Mouse (Mus musculus) hindbrain, embryonic 14.5 days (tissue): ENCODE measurements at regions not wholly inside any gene's neighbourhood (a gene's known extent, or its start where the extent isn't known, plus 50 kb on each side); places are given as distances from the start of the nearest gene placed in this dataset.
A peak's percentile ranks its signal among the peaks of the same experiment; 100 is the strongest.
"Not testable (repeated sequence)": the region's sequence is repeated elsewhere in the genome, so short reads cannot be mapped to it uniquely, and the experiment has no call there.

Experiments used
- ATAC-seq: fragments of 200-750 bp; cut with Nextera tagmentation; 2 replicates; pipeline ENCODE4 v1.8.0; 2017; ENCODE audit warnings: moderate number of reproducible peaks, mild to moderate bottlenecking, moderate TSS enrichment, moderate library complexity; ENCODE audit not compliant: low FRiP score
- DNase-seq: peaks from one replicate; pipeline ENCODE4 v3.0.0-alpha.2; 2015; ENCODE audit warnings: low spot score
- H3K27ac ChIP-seq: fragments of 300-500 bp; sonication (generic); 2 replicates; pipeline ENCODE4 v1.5.1; 2014; ENCODE audit warnings: mild to moderate bottlenecking, moderate library complexity
- H3K27me3 ChIP-seq: fragments of 300-500 bp; sonication (generic); 2 replicates; pipeline ENCODE4 v1.6.1; 2014; ENCODE audit warnings: mild to moderate bottlenecking, low read length, mixed read lengths; ENCODE audit not compliant: control insufficient read depth, insufficient read depth
- H3K36me3 ChIP-seq: fragments of 300-500 bp; sonication (generic); replicated peaks from 2 replicates; pipeline ENCODE4 v1.6.1; 2014; ENCODE audit not compliant: control insufficient read depth, insufficient read depth
- H3K4me1 ChIP-seq: fragments of 300-500 bp; sonication (generic); replicated peaks from 2 replicates; pipeline ENCODE4 v1.6.1; 2014; ENCODE audit warnings: antibody characterized with exemption, low read length, mixed read lengths; ENCODE audit not compliant: control insufficient read depth, insufficient read depth
- H3K4me2 ChIP-seq: fragments of 300-500 bp; sonication (generic); replicated peaks from 2 replicates; pipeline ENCODE4 v1.6.1; 2014; ENCODE audit warnings: mild to moderate bottlenecking, moderate library complexity
- H3K4me3 ChIP-seq: fragments of 300-500 bp; sonication (generic); replicated peaks from 2 replicates; pipeline ENCODE4 v1.5.1; 2014; ENCODE audit warnings: mild to moderate bottlenecking, low read length
- H3K9ac ChIP-seq: fragments of 300-500 bp; sonication (generic); 2 replicates; pipeline ENCODE4 v1.6.1; 2014
- H3K9me3 ChIP-seq: fragments of 300-500 bp; sonication (generic); 2 replicates; pipeline ENCODE4 v1.6.1; 2016; ENCODE audit warnings: low read length; ENCODE audit not compliant: control insufficient read depth
- WGBS: fragments of 180-500 bp; shearing (Covaris S2); extraction: QIAGEN DNeasy Blood & Tissue Kit; methylation state at CpG from one replicate; pipeline ENCODE4 v1.1.7; 2014; 5-methylcytosine and 5-hydroxymethylcytosine counted together

DNA sequence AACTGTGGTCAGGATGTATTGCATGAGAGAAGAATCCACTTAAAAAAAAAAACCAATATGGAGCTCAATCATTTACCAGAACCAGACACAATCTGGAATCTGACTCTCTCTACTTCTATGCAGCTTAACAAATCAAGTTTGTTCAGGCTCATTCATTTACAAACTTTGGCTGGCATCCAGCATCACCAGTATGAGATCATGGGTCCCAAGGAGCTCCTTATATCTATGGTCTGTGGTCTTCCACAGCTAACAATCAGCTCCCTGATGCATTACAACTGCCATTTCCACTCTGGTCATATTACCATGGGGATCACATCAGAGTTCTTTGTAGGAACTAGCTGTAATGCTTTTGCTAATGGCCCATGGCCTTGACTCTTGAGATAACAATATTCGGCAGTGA is 277.7 kb upstream of the AI593442 start:
- H3K36me3 ChIP-seq: no peaks in the 10 kb centered on the region
- no peaks in the 10 kb centered on the region for H3K27me3 ChIP-seq
- no peak for DNase-seq
- ATAC-seq: no peak
- H3K9me3 ChIP-seq: no peaks in the 10 kb centered on the region
- no peak overlapping the region for H3K27ac ChIP-seq
- H3K9ac ChIP-seq: no peak overlapping the region
- no peaks in the 10 kb centered on the region; the same call in 1 of the 2 replicates for H3K4me1 ChIP-seq
- WGBS: 81% methylated on average over 1 of the region's 1 CpGs
- no peak overlapping the region for H3K4me3 ChIP-seq
- no peak overlapping the region for H3K4me2 ChIP-seq

DNA sequence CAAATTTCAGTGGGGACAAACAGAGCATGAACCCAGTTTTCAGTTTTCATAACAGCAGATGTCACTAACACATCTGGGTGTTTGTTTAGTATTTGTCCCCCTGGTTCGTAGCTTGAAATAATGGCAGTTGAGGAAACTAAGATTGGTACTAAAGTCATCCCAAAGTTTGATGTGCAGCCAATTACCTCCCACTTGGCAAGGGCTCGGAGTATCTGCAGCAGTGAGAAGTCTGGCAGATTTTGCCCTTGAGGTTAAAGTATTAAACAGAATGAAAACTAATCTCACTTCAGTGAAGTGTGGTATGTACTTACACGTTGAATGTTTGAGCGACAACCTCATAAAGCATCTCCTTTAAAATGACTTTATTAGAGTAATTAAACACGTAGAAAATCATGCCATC is 264.5 kb upstream of the AI593442 start:
- no peak for ATAC-seq

DNA sequence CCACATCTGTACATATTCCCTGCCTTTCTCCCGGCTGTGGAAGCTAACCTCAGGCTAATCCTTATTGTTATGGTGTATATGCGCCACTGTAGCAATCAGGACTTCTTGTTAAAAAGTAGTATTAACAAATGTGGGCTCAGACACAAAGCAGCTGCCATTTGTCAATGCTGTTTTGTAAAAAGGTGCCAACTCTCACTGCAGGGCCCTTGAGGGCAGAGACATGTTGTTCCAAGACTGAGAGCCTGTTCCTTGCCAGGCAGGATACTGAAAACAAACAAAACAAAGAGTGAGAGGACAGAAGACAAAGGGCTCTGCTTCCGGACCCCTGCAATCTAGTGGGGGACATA is 262.0 kb upstream of the AI593442 start:
- peak overlapping the region; percentile 34; the same call in 1 of the 2 replicates for H3K9ac ChIP-seq
- WGBS: 31% methylated on average over 3 of the region's 3 CpGs
- peak overlapping the region; percentile 77 for H3K27ac ChIP-seq
- H3K4me3 ChIP-seq: no peak overlapping the region
- ATAC-seq (peak; percentile 19; the same call in 1 of the 2 replicates), DNase-seq (no peak)
- H3K36me3 ChIP-seq: no peaks in the 10 kb centered on the region
- no peak overlapping the region for H3K4me2 ChIP-seq
- H3K9me3 ChIP-seq: no peaks in the 10 kb centered on the region
- peaks cover 12% of the 10 kb centered on the region for H3K4me1 ChIP-seq
- H3K27me3 ChIP-seq: no peaks in the 10 kb centered on the region

More for the DNA sequence above, 264.5 kb upstream of the AI593442 start:
- H3K27ac ChIP-seq: no peak overlapping the region
- no peak overlapping the region for H3K9ac ChIP-seq
- no peak for DNase-seq
- H3K4me1 ChIP-seq: peaks cover 12% of the 10 kb centered on the region
- no peak overlapping the region for H3K4me3 ChIP-seq
- no peaks in the 10 kb centered on the region for H3K27me3 ChIP-seq
- no peaks in the 10 kb centered on the region for H3K9me3 ChIP-seq
- WGBS: 69% methylated on average over 5 of the region's 5 CpGs
- H3K36me3 ChIP-seq: no peaks in the 10 kb centered on the region
- no peak overlapping the region for H3K4me2 ChIP-seq

DNA sequence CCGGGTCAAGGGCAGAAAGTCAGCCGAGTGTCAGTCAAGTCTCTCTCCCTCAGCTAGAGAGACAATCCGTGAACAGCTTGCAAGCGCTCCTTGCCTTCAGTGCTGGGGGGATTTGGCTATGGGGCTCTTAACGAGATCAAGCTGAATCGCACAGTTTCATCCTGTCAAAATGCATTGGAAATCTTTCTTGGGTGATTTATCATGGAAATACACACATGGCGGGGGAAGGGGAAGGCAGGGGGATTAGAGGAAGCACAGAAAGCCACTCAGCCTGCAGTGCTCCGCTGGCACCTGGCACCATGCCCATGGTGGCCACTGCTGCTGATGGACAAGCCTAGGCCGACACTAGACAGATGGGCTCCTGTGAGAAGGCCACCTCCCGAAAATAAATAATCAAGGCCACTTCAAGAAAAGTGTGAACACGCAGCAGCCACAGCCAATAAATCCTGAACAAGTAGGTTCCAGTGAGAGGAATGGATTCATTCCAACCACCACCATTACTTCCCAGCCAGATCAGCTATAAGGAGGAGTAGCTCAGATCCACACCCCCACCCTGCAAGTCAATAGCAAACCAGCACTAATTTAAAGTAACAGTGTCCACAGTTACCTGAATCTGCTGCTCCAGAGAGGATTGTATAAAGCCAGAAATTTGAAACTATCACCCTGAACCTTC is 261.5 kb upstream of the AI593442 start:
- DNase-seq (peak; percentile 66), ATAC-seq (peak; percentile 90)
- Histone ChIP-seq H3K9ac (no peak overlapping the region), H3K9me3 (no peaks in the 10 kb centered on the region), H3K4me3 (no peak overlapping the region), H3K27me3 (no peaks in the 10 kb centered on the region), H3K27ac (peak overlapping the region; percentile 77), H3K4me2 (peak overlapping the region; percentile 15; the same call in 1 of the 2 replicates), H3K36me3 (no peaks in the 10 kb centered on the region), H3K4me1 (peaks cover 12% of the 10 kb centered on the region)
- 23% methylated on average over 11 of the region's 11 CpGs for WGBS

DNA sequence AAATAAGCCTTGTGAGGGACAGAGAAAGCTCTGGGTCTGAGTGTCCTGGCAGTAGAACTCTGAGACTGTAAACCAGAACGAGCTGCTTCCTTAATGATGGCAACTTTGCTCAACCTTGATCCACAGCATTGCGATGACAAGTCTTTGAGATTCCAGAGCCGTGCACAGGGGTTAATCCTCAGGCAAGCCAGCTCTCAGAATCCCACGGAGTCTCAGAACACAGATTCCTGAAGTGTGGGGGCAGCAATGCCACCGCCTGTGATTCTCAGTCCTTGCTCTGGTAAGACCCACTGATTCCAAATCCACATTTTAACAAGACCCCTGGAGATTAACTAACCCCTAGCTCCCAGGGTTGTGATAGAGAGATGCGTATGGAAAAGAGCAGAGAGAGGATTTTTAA is 255.5 kb upstream of the AI593442 start:
- Histone ChIP-seq H3K4me2 (no peak overlapping the region), H3K27me3 (no peaks in the 10 kb centered on the region), H3K36me3 (no peaks in the 10 kb centered on the region), H3K9ac (no peak overlapping the region), H3K9me3 (no peaks in the 10 kb centered on the region), H3K27ac (no peak overlapping the region), H3K4me3 (no peak overlapping the region), H3K4me1 (no peaks in the 10 kb centered on the region)
- 64% methylated on average over 6 of the region's 6 CpGs for WGBS
- no peak for ATAC-seq
- DNase-seq: no peak

DNA sequence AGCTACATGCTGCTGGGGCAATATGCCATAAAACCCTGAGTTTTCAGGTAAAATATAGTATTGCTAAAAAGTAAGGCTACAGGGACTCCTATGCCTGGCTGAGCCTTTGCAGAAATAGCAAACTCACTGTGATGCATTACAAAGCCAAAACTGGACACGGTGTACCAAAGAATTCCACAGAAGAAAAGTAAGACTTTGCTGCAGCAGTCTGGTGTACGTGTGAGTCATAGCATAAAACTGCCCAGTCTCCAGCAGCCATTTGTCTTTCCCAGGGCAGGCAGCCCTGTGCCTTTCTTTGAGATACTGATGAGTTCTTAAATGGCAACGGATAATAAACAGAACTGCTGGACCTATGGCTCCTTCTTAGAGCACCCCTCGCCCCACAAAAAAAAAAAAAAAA is 237.9 kb upstream of the AI593442 start:
- Histone ChIP-seq H3K4me3 (no peak overlapping the region), H3K9me3 (no peaks in the 10 kb centered on the region), H3K9ac (no peak overlapping the region), H3K4me1 (no peaks in the 10 kb centered on the region), H3K27ac (no peak overlapping the region), H3K27me3 (no peaks in the 10 kb centered on the region), H3K4me2 (no peak overlapping the region), H3K36me3 (no peaks in the 10 kb centered on the region)
- DNase-seq: no peak
- WGBS: 89% methylated on average over 4 of the region's 4 CpGs
- no peak for ATAC-seq

DNA sequence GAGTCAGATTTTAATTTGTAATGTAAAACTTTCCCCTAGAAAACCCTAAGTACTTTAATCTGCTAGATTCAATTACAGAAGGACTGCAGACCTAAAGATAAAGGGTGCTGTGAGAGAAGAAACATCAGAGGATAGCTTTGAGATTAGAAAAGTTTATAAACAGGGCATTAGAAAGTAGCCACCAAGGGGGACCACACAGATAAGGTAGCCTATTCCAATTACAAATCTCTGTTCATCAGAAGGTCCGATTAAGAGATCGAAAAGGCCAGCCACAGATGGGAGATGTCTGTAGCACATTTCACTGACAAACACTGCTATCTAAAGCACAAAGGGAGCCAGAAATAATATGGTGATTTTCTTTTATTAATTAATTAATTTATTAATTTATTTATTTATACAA is 209.1 kb upstream of the AI593442 start:
- not testable (repeated sequence) for H3K4me2 ChIP-seq, H3K27ac ChIP-seq, H3K4me3 ChIP-seq, H3K36me3 ChIP-seq, H3K9ac ChIP-seq, DNase-seq, ATAC-seq, H3K27me3 ChIP-seq, H3K4me1 ChIP-seq, H3K9me3 ChIP-seq
- no CpG with 5 or more reads among the region's 2 CpGs for WGBS

DNA sequence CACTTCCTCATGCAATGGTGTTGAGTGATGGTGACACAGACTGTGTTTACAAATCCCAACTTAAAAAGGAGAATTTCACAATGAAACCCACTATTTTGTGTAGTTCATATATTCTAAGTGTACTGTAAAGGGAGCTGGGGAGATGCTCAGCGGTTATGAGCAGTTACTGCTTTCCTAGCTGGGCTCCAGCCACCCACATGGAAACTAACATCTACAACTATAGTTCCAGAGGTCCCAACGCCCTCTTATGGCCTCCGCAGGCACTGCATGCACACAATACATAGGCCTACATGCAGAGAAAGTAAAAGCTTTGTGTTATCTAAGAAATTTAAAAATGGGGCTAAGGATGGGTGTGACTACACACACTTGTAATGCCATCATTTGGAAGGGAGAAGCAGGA is 208.4 kb upstream of the AI593442 start:
- H3K9ac ChIP-seq, H3K9me3 ChIP-seq, ATAC-seq, DNase-seq, H3K4me3 ChIP-seq, H3K4me1 ChIP-seq, H3K27me3 ChIP-seq, H3K27ac ChIP-seq, H3K36me3 ChIP-seq, H3K4me2 ChIP-seq: not testable (repeated sequence)
- WGBS: no CpG with 5 or more reads among the region's 3 CpGs

DNA sequence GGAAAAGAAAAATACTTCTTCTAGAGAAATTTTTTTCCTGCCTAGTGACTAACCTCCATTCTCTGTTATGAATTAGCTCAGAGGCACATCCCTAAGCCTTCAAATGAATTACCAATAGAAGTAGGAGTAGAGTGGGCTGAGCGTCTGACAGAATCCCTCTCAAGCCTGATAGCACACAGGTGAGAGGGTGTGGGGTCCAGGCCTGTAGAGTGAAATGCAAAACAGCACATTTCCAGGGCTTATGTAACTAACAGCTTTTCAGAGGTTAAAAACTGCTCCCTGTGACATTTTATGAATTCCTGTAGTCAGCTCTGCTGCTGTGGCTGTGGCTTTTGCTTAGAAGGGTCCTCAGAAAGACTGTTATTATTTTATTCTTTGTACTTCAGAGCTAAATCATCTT is 187.7 kb upstream of the AI593442 start:
- Histone ChIP-seq H3K27me3 (no peaks in the 10 kb centered on the region), H3K4me2 (no peak overlapping the region), H3K4me1 (no peaks in the 10 kb centered on the region), H3K36me3 (no peaks in the 10 kb centered on the region), H3K27ac (peak overlapping the region; percentile 26; the same call in 1 of the 2 replicates), H3K9ac (no peak overlapping the region), H3K4me3 (no peak overlapping the region), H3K9me3 (no peaks in the 10 kb centered on the region)
- ATAC-seq (no peak), DNase-seq (no peak)
- 83% methylated on average over 1 of the region's 1 CpGs for WGBS

DNA sequence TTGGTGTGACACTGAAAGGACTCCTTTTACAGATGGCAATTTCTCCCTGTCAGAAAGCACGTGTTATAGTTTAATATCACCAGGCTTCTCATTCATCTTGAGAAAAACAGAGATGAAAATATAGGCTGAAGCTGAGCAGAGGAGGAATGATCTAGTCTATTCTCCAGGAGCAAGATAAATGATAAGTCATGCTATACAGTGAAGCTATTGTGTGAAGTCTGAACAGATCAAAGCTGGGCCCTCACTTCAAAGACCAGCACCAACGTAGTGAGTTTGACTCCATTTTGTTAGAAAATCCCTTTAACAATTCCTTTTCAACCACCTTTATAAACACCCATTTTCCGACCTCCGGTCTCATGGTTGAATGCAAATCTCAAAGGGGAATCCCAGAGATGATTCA is 180.7 kb upstream of the AI593442 start:
- Histone ChIP-seq H3K4me1 (no peaks in the 10 kb centered on the region), H3K4me3 (no peak overlapping the region), H3K9ac (no peak overlapping the region), H3K36me3 (no peaks in the 10 kb centered on the region), H3K9me3 (0 out of 2 replicates have a peak, but pooled peaks cover 4% of the 10 kb centered on the region), H3K27ac (no peak overlapping the region), H3K4me2 (no peak overlapping the region), H3K27me3 (no peaks in the 10 kb centered on the region)
- WGBS: 52% methylated on average over 4 of the region's 4 CpGs
- no peak for DNase-seq
- no peak for ATAC-seq
